Mouse (Mus musculus) neural tube, embryonic 11.5 days (tissue): Measurements from ENCODE around the gene Krt8. TPM values are rescaled to one million over a fixed set of nuclear protein-coding genes. Genes with fewer than 3 reads are reported as not detected.

Experiments
- polyA plus RNA-seq: library from polyadenylated mRNA; unstranded; fragments of >200 nt; fragmentation: Nextera tagmentation; extraction: Ambion mirVana; gene quantifications from 2 replicates; pipeline ENCODE4 v1.2.1, GENCODE M21; 2014

Gene Krt8
- polyA plus RNA-seq, 1 experiment from 2014 or later = 13.1 TPM

Other genes with a start within 250 kb of the Krt8 start
- not detected in 2 replicates for gene Krt72, start 218.0 kb downstream of the Krt8 start, polyA plus RNA-seq
- not detected in 2 replicates for gene Krt73, start 202.1 kb downstream of the Krt8 start, polyA plus RNA-seq
- gene Krt2, start 186.3 kb downstream of the Krt8 start, polyA plus RNA-seq = not detected in 2 replicates
- 0.53 and 0.74 TPM in 2 replicates for gene Krt1, start 153.7 kb downstream of the Krt8 start, polyA plus RNA-seq
- gene Krt77, start 134.8 kb downstream of the Krt8 start, polyA plus RNA-seq = not detected in 2 replicates
- not detected in 2 replicates for gene Krt76, start 111.6 kb downstream of the Krt8 start, polyA plus RNA-seq
- gene Krt4, start 79.7 kb downstream of the Krt8 start, polyA plus RNA-seq = not detected in 2 replicates
- 0.21 TPM in 1 of 2 replicates, not detected in the other for gene Krt79, start 64.2 kb downstream of the Krt8 start, polyA plus RNA-seq
- gene Krt78, start 50.2 kb downstream of the Krt8 start, polyA plus RNA-seq = not detected in 2 replicates
- 8.1 and 10.1 TPM in 2 replicates for gene Krt18, start 23.7 kb upstream of the Krt8 start, polyA plus RNA-seq
- gene Eif4b, start 69.3 kb upstream of the Krt8 start, polyA plus RNA-seq = 113 and 121 TPM in 2 replicates
- 11.4 and 13.2 TPM in 2 replicates for gene Tns2, start 95.9 kb upstream of the Krt8 start, polyA plus RNA-seq
- 15.5 and 17.0 TPM in 2 replicates for gene Spryd3, start 131.8 kb upstream of the Krt8 start, polyA plus RNA-seq
- 0.22 and 0.34 TPM in 2 replicates for gene Igfbp6, start 139.9 kb upstream of the Krt8 start, polyA plus RNA-seq
- gene Soat2, start 146.0 kb upstream of the Krt8 start, polyA plus RNA-seq = 0.13 and 0.22 TPM in 2 replicates
- gene Zfp740, start 198.8 kb upstream of the Krt8 start, polyA plus RNA-seq = 65.4 and 66.9 TPM in 2 replicates
- 32.8 TPM in 2 replicates for gene Csad, start 200.2 kb upstream of the Krt8 start, polyA plus RNA-seq
- 0.95 and 1.3 TPM in 2 replicates for gene Itgb7, start 227.5 kb upstream of the Krt8 start, polyA plus RNA-seq